Mouse (Mus musculus) heart, embryonic 14.5 days (tissue): ENCODE data around the gene Cxcl3. TPM values are rescaled to one million over a fixed set of nuclear protein-coding genes. Genes with fewer than 3 reads are reported as not detected.

ENCODE experiments used
- ATAC-seq: fragments of 200-750 bp; cut with Nextera tagmentation; 2 replicates; pipeline ENCODE4 v1.8.0; 2017; ENCODE audit warnings: low read depth, moderate TSS enrichment; ENCODE audit not compliant: insufficient number of reproducible peaks, insufficient read depth, low FRiP score
- H3K27ac ChIP-seq, 2 experiments: fragments of 200-500 bp in 1 of 2; fragments of 300-500 bp in 1 of 2; sonication (generic) in 1 of 2; replicated peaks in 1 of 2; 2 replicates each; pipeline ENCODE4 v1.5.1; 2012 to 2014; ENCODE audit warnings: low read depth in 2 of 2, low read length in 2 of 2, control low read depth in 1 of 2, mild to moderate bottlenecking in 1 of 2, mixed read lengths in 1 of 2; ENCODE audit not compliant: control insufficient read depth in 1 of 2, insufficient read depth in 1 of 2
- H3K27me3 ChIP-seq: fragments of 300-500 bp; sonication (generic); 2 replicates; pipeline ENCODE4 v1.6.1; 2014; ENCODE audit warnings: mild to moderate bottlenecking, low read length, control low read depth; ENCODE audit not compliant: control insufficient read depth, insufficient read depth
- H3K36me3 ChIP-seq: fragments of 300-500 bp; sonication (generic); 2 replicates; pipeline ENCODE4 v1.6.1; 2014; ENCODE audit warnings: mild to moderate bottlenecking, control low read depth, low read length, mixed read lengths; ENCODE audit not compliant: control insufficient read depth, insufficient read depth
- H3K4me1 ChIP-seq, 2 experiments: fragments of 200-500 bp in 1 of 2; fragments of 300-500 bp in 1 of 2; sonication (generic) in 1 of 2; 2 replicates each; pipeline ENCODE4 v1.6.1; 2012 to 2014; ENCODE audit warnings: low read length in 2 of 2, control low read depth in 1 of 2, mixed read lengths in 1 of 2; ENCODE audit not compliant: control insufficient read depth in 2 of 2, insufficient read depth in 2 of 2
- H3K4me2 ChIP-seq: fragments of 300-500 bp; sonication (generic); 2 replicates; pipeline ENCODE4 v1.6.1; 2014; ENCODE audit warnings: mild to moderate bottlenecking, low read length
- H3K4me3 ChIP-seq, 2 experiments: fragments of 200-500 bp in 1 of 2; fragments of 300-500 bp in 1 of 2; sonication (generic) in 1 of 2; 2 replicates each; pipeline ENCODE4 v1.5.1; 2012 to 2014; ENCODE audit warnings: low read length in 2 of 2, mild to moderate bottlenecking in 2 of 2, control low read depth in 1 of 2, low read depth in 1 of 2, moderate library complexity in 1 of 2; ENCODE audit not compliant: control insufficient read depth in 1 of 2, insufficient read depth in 1 of 2
- H3K9ac ChIP-seq: fragments of 300-500 bp; sonication (generic); 2 replicates; pipeline ENCODE4 v1.6.1; 2014; ENCODE audit warnings: mild to moderate bottlenecking, low read length
- H3K9me3 ChIP-seq: fragments of 300-500 bp; sonication (generic); 2 replicates; pipeline ENCODE4 v1.6.1; 2016; ENCODE audit warnings: low read length, control low read depth; ENCODE audit not compliant: control insufficient read depth
- WGBS: fragments of 180-500 bp; shearing (Covaris S2); extraction: QIAGEN DNeasy Blood & Tissue Kit; methylation state at CpG from one replicate; pipeline ENCODE4 v1.1.7; 2014; 5-methylcytosine and 5-hydroxymethylcytosine counted together
- polyA plus RNA-seq: library from polyadenylated mRNA; unstranded; fragments of >200 nt; fragmentation: Nextera tagmentation; extraction: Ambion mirVana; gene quantifications from 2 replicates; pipeline ENCODE4 v1.2.1, GENCODE M21; 2014

Gene Cxcl3
- polyA plus RNA-seq, 1 experiment from 2014 or later: not detected

- no peaks in the 10 kb centered on the region for H3K9me3 ChIP-seq
- H3K27ac ChIP-seq: no peak overlapping the region
- H3K9ac ChIP-seq: no peak overlapping the region
- peaks cover 20% of the 10 kb centered on the region for H3K27me3 ChIP-seq
- WGBS: 76% methylated on average over 3 of the region's 3 CpGs
- peaks cover 4 to 13% of the 10 kb centered on the region in 2 experiments; a peak in 2 of 4 replicates for H3K4me1 ChIP-seq
- H3K36me3 ChIP-seq: no peaks in the 10 kb centered on the region
- H3K4me2 ChIP-seq: no peak overlapping the region
- ATAC-seq: no peak
- H3K4me3 ChIP-seq: no peak overlapping the region
Measured at GRCm38 (mm10) chr5:90761834-90762233, 24.1 kb upstream of the Cxcl3 start.

- H3K36me3 ChIP-seq: no peaks in the 10 kb centered on the region
- 71% methylated on average over 12 of the region's 12 CpGs for WGBS
- H3K27me3 ChIP-seq: peaks cover 11% of the 10 kb centered on the region
- no peak overlapping the region for H3K4me3 ChIP-seq
- no peak overlapping the region for H3K4me2 ChIP-seq
- H3K4me1 ChIP-seq: peaks cover 4% of the 10 kb centered on the region in 2 experiments; a peak in 2 of 4 replicates
- H3K27ac ChIP-seq: no peak overlapping the region
- no peak overlapping the region for H3K9ac ChIP-seq
- no peak for ATAC-seq
- no peaks in the 10 kb centered on the region for H3K9me3 ChIP-seq
Measured at GRCm38 (mm10) chr5:90763912-90764665, 21.8 kb upstream of the Cxcl3 start.

GRCm38 (mm10) chr5:90765821-90766606 is 19.9 kb upstream of the Cxcl3 start:
- WGBS: 50% methylated on average over 8 of the region's 8 CpGs
- no peak overlapping the region for H3K9ac ChIP-seq
- H3K4me1 ChIP-seq: no peaks in the 10 kb centered on the region
- H3K27ac ChIP-seq: no peak overlapping the region
- no peak overlapping the region for H3K4me3 ChIP-seq
- no peaks in the 10 kb centered on the region for H3K9me3 ChIP-seq
- no peak for ATAC-seq
- no peak overlapping the region for H3K4me2 ChIP-seq
- no peaks in the 10 kb centered on the region for H3K36me3 ChIP-seq
- no peaks in the 10 kb centered on the region for H3K27me3 ChIP-seq

GRCm38 (mm10) chr5:90768218-90768617 is 17.7 kb upstream of the Cxcl3 start, which contains the start of gene Ppbp:
Gene Ppbp (plus strand): TSS chr5:90768518.
- Histone ChIP-seq H3K4me2 (no peak within 1 kb of the TSS), H3K36me3 (no peaks in the 10 kb centered on the region), H3K9ac (no peak within 1 kb of the TSS), H3K4me1 (peaks cover 4 to 6% of the 10 kb centered on the region in 2 experiments; a peak in 3 of 4 replicates), H3K27me3 (no peaks in the 10 kb centered on the region), H3K9me3 (no peaks in the 10 kb centered on the region), H3K4me3 (no peak within 1 kb of the TSS), H3K27ac (no peak within 1 kb of the TSS)
- ATAC-seq: no peak
- 54% methylated on average over 3 of the region's 3 CpGs for WGBS

DNA sequence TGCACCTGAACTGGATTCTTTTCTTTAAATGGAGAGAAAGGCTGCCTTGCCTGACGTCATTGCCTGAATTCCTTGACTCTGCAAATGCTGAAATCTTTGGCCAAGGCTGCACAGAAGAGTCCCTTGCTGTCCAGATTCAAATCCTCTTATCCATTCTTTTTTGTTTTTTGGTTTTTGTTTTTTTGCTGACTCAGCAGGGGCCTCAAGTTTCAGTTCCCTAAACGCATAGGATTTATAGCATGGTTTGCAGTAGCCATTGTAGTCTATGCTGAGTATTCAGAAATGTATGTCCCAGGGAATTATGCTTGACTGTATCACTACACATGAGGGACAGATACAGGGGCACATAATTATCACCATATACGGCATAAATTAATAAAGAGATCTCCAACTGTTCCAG is 14.5 kb upstream of the Cxcl3 start:
- Histone ChIP-seq H3K4me1 (peaks cover 4 to 6% of the 10 kb centered on the region in 2 experiments; a peak in 3 of 4 replicates), H3K27me3 (no peaks in the 10 kb centered on the region), H3K9ac (no peak overlapping the region), H3K9me3 (no peaks in the 10 kb centered on the region), H3K36me3 (no peaks in the 10 kb centered on the region), H3K4me2 (no peak overlapping the region), H3K4me3 (no peak overlapping the region), H3K27ac (no peak overlapping the region)
- no peak for ATAC-seq
- 65% methylated on average over 3 of the region's 3 CpGs for WGBS

DNA sequence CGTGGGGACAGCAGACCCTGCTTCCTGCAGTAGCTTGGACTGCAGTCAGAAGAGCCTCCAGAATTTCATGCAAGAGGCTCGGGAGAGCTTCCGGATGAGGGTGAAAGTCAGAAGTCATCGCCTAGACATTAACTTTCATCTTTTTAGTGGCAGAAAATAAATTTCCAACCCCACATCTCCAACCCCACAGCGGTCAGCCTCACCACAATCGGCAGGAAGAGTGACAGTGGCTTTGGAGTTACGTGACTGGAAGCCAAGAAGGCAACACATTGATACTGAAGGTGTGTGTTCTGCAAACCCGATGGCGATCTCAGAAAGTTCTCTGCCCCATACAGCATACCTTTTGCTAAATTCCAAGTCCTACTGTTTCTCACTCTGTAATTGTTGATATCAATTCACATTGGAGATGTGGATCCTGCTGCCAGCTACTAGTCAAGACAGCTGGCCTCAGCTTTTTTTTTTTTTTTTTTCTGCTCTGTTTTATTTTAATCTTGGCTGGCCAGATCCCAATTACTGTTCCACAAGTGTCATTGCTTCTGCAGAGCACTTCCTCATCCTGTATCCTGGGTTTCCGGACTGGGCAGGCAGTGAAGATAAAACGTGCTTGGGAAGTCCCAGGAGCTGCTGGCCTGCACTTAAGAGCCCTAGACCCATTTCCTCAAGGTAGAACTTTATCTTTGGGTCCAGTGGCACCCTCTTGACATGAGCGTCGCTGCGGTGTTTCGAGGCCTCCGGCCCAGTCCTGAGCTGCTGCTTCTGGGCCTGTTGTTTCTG is 13.8 kb upstream of the Cxcl3 start, which contains the start of gene Pf4:
Gene Pf4 (plus strand): TSS at position 556 of the 774 bp plus-strand sequence.
- no peak within 1 kb of the TSS for H3K4me3 ChIP-seq
- 54% methylated on average over 16 of the region's 16 CpGs for WGBS
- H3K4me2 ChIP-seq: peak within 1 kb of the TSS; percentile 38
- H3K9me3 ChIP-seq: no peaks in the 10 kb centered on the region
- H3K27ac ChIP-seq: peak within 1 kb of the TSS; percentile 22 to 45; a peak in 1 of 4 replicates
- ATAC-seq: no peak; the same call in 1 of the 2 replicates
- no peaks in the 10 kb centered on the region for H3K36me3 ChIP-seq
- no peak within 1 kb of the TSS for H3K9ac ChIP-seq
- peaks cover 4 to 6% of the 10 kb centered on the region in 2 experiments; a peak in 3 of 4 replicates for H3K4me1 ChIP-seq
- no peaks in the 10 kb centered on the region for H3K27me3 ChIP-seq

- H3K9me3 ChIP-seq: no peaks in the 10 kb centered on the region
- no peaks in the 10 kb centered on the region for H3K36me3 ChIP-seq
- ATAC-seq: no peak
- H3K27ac ChIP-seq: no peak overlapping the region
- 68% methylated on average over 5 of the region's 5 CpGs for WGBS
- H3K4me3 ChIP-seq: no peak overlapping the region
- H3K27me3 ChIP-seq: no peaks in the 10 kb centered on the region
- peaks cover 4 to 6% of the 10 kb centered on the region in 2 experiments; a peak in 3 of 4 replicates for H3K4me1 ChIP-seq
- H3K9ac ChIP-seq: no peak overlapping the region
- no peak overlapping the region for H3K4me2 ChIP-seq
Measured at GRCm38 (mm10) chr5:90775562-90775961, 10.3 kb upstream of the Cxcl3 start.
